8 mouse cellular contexts compared by ENCODE assay signal in genomic region chr8:124739268-124739667, GRCm38 (mm10). TPM values are rescaled to one million over a fixed set of nuclear protein-coding genes. Genes with fewer than 3 reads are reported as not detected.
A peak's percentile ranks its signal among the peaks of the same experiment; 100 is the strongest.
DNase-seq lines count a peak whose midpoint lies in the region; ATAC-seq and TF ChIP-seq lines count a peak whose summit lies in the region.

No protein-coding gene starts in this region.

- no peaks in the 10 kb centered on the region for H3K27me3 ChIP-seq in cerebellum, adult 2 months (ENCODE audit: control insufficient read depth, insufficient read depth, low read length)
- H3K27me3 ChIP-seq in midbrain, embryonic 16.5 days (ENCODE audit: control insufficient read depth, insufficient read depth, low read depth, low read length): no peaks in the 10 kb centered on the region
- no peaks in the 10 kb centered on the region for H3K27me3 ChIP-seq in midbrain, embryonic 11.5 days (ENCODE audit: control insufficient read depth, insufficient read depth, low read length)
- no peaks in the 10 kb centered on the region for H3K27me3 ChIP-seq in embryonic facial prominence, embryonic 10.5 days (replicated peaks; ENCODE audit: low read depth, poor library complexity, severe bottlenecking)
- H3K27me3 ChIP-seq in stomach, postnatal 0 days (ENCODE audit: control insufficient read depth, insufficient read depth, low read length): no peaks in the 10 kb centered on the region

- no peak overlapping the region for H3K4me3 ChIP-seq in cerebellum, adult 2 months (replicated peaks; ENCODE audit: insufficient read depth, low read depth, low read length)
- H3K4me3 ChIP-seq in midbrain, embryonic 16.5 days (ENCODE audit: low read depth, low read length): no peak overlapping the region
- no peak overlapping the region for H3K4me3 ChIP-seq in midbrain, embryonic 11.5 days (ENCODE audit: low read depth, low read length)
- no peak overlapping the region for H3K4me3 ChIP-seq in embryonic facial prominence, embryonic 10.5 days
- H3K4me3 ChIP-seq in stomach, postnatal 0 days (ENCODE audit: low read depth, low read length): no peak overlapping the region

- WGBS in cerebellum, adult 2 months: 75% methylated on average over 1 of the region's 1 CpGs
- WGBS in midbrain, embryonic 16.5 days: 86% methylated on average over 1 of the region's 1 CpGs
- WGBS in midbrain, embryonic 11.5 days: 86% methylated on average over 1 of the region's 1 CpGs
- 85% methylated on average over 1 of the region's 1 CpGs for WGBS in embryonic facial prominence, embryonic 10.5 days
- WGBS in stomach, postnatal 0 days: 59% methylated on average over 1 of the region's 1 CpGs

- TF ChIP-seq POLR2A in cerebellum, adult 2 months (IDR thresholded peaks at IDR 0.05; ENCODE audit: borderline replicate concordance, insufficient read depth, low read length): no peak

- TF ChIP-seq CTCF in cerebellum, adult 2 months (IDR thresholded peaks at IDR 0.05; ENCODE audit: borderline replicate concordance, insufficient read depth, low read depth, low read length): peak; percentile 85
- peak; percentile 80 for TF ChIP-seq CTCF in stomach, postnatal 0 days (IDR thresholded peaks at IDR 0.05; ENCODE audit: low read depth)

- no peak overlapping the region for H3K27ac ChIP-seq in cerebellum, adult 2 months (ENCODE audit: insufficient read depth, low read length)
- no peak overlapping the region for H3K27ac ChIP-seq in midbrain, embryonic 16.5 days (ENCODE audit: low read length)
- no peak overlapping the region for H3K27ac ChIP-seq in midbrain, embryonic 11.5 days (ENCODE audit: low read depth, low read length)
- H3K27ac ChIP-seq in embryonic facial prominence, embryonic 10.5 days (replicated peaks): no peak overlapping the region
- H3K27ac ChIP-seq in stomach, postnatal 0 days (replicated peaks): no peak overlapping the region

- H3K36me3 ChIP-seq in midbrain, embryonic 16.5 days (ENCODE audit: control insufficient read depth, insufficient read depth, low read length): peaks cover 4% of the 10 kb centered on the region
- H3K36me3 ChIP-seq in midbrain, embryonic 11.5 days (ENCODE audit: control insufficient read depth, insufficient read depth, low read length): peaks cover under 1% of the 10 kb centered on the region
- peaks cover 70% of the 10 kb centered on the region for H3K36me3 ChIP-seq in embryonic facial prominence, embryonic 10.5 days (replicated peaks)
- H3K36me3 ChIP-seq in stomach, postnatal 0 days (ENCODE audit: control insufficient read depth, insufficient read depth, low read length): 0 out of 2 replicates have a peak, but pooled peaks cover 3% of the 10 kb centered on the region

- H3K9me3 ChIP-seq in midbrain, embryonic 16.5 days (replicated peaks; ENCODE audit: control insufficient read depth, low read length, poor library complexity, severe bottlenecking): no peaks in the 10 kb centered on the region
- no peaks in the 10 kb centered on the region for H3K9me3 ChIP-seq in midbrain, embryonic 11.5 days (ENCODE audit: control insufficient read depth, low read length)
- no peaks in the 10 kb centered on the region for H3K9me3 ChIP-seq in embryonic facial prominence, embryonic 10.5 days
- no peaks in the 10 kb centered on the region for H3K9me3 ChIP-seq in stomach, postnatal 0 days (ENCODE audit: control insufficient read depth, low read length)

- H3K4me2 ChIP-seq in midbrain, embryonic 16.5 days (ENCODE audit: low read length): no peak overlapping the region
- no peak overlapping the region for H3K4me2 ChIP-seq in midbrain, embryonic 11.5 days
- H3K4me2 ChIP-seq in stomach, postnatal 0 days (replicated peaks; ENCODE audit: low read depth): no peak overlapping the region

- no peak overlapping the region for H3K9ac ChIP-seq in midbrain, embryonic 16.5 days (ENCODE audit: low read depth, low read length)
- no peak overlapping the region for H3K9ac ChIP-seq in midbrain, embryonic 11.5 days (ENCODE audit: low read length)
- H3K9ac ChIP-seq in stomach, postnatal 0 days (ENCODE audit: low read length): no peak overlapping the region

- ATAC-seq in midbrain, embryonic 16.5 days: peak; percentile 11; the same call in 1 of the 2 replicates
- ATAC-seq in midbrain, embryonic 11.5 days (ENCODE audit: low FRiP score): no peak
- ATAC-seq in stomach, postnatal 0 days (ENCODE audit: low FRiP score, low TSS enrichment): no peak

- DNase-seq in cerebellum, adult 2 months: peak; percentile 44 to 47
- DNase-seq in cerebellum, adult 11-12 months: no peak
- DNase-seq in midbrain, embryonic 11.5 days (ENCODE audit: low spot score, missing footprints): no peak
- peak; percentile 29 for DNase-seq in embryonic facial prominence, embryonic 10.5 days (ENCODE audit: low spot score)
- DNase-seq in stomach, postnatal 0 days (ENCODE audit: low spot score): peak; percentile 50
- no peak for DNase-seq in adipocyte (ENCODE audit: low spot score)
- DNase-seq in frontal cortex, postnatal 10 days (ENCODE audit: low spot score in 2 of 2): no peak

- no peak for TF ChIP-seq EP300 in stomach, postnatal 0 days (optimal IDR thresholded peaks at IDR 0.05)

- H3K4me1 ChIP-seq in cerebellum, adult 2 months (ENCODE audit: control insufficient read depth, insufficient read depth, low read length): no peaks in the 10 kb centered on the region
- H3K4me1 ChIP-seq in midbrain, embryonic 16.5 days (ENCODE audit: control insufficient read depth, insufficient read depth, low read length): no peaks in the 10 kb centered on the region
- no peaks in the 10 kb centered on the region for H3K4me1 ChIP-seq in midbrain, embryonic 11.5 days (ENCODE audit: control insufficient read depth, insufficient read depth, low read length)
- H3K4me1 ChIP-seq in embryonic facial prominence, embryonic 10.5 days: peaks cover 15% of the 10 kb centered on the region
- no peaks in the 10 kb centered on the region for H3K4me1 ChIP-seq in stomach, postnatal 0 days (replicated peaks; ENCODE audit: control insufficient read depth, insufficient read depth)

RNA-seq across cellular contexts. Expression of gene Fam89a, which starts 12.4 kb away (rescaled TPM):
- 1.2 and 1.3 TPM in 2 replicates for polyA plus RNA-seq in cerebellum, adult 2 months (2012; rRNA removed)
- 0.26 and 0.40 TPM in 2 replicates for polyA plus RNA-seq in midbrain, embryonic 16.5 days (2015; fragmentation: Nextera tagmentation; extraction: Ambion mirVana)
- polyA plus RNA-seq in midbrain, embryonic 11.5 days (2014; fragmentation: Nextera tagmentation; extraction: Ambion mirVana): 2.1 and 2.2 TPM in 2 replicates
- 6.5 and 7.6 TPM in 2 replicates for polyA plus RNA-seq in embryonic facial prominence, embryonic 10.5 days (2016; fragmentation: Nextera tagmentation; extraction: Ambion mirVana)
- 12.5 and 13.0 TPM in 2 replicates for polyA plus RNA-seq in stomach, postnatal 0 days (2015; fragmentation: Nextera tagmentation; extraction: Ambion mirVana)

RNA-seq across cellular contexts. Expression of gene Arv1, which starts 17.3 kb away (rescaled TPM):
- 19.5 and 20.3 TPM in 2 replicates for polyA plus RNA-seq in cerebellum, adult 2 months (2012; rRNA removed)
- polyA plus RNA-seq in midbrain, embryonic 16.5 days (2015; fragmentation: Nextera tagmentation; extraction: Ambion mirVana): 34.8 and 36.0 TPM in 2 replicates
- polyA plus RNA-seq in midbrain, embryonic 11.5 days (2014; fragmentation: Nextera tagmentation; extraction: Ambion mirVana): 31.1 and 33.0 TPM in 2 replicates
- polyA plus RNA-seq in embryonic facial prominence, embryonic 10.5 days (2016; fragmentation: Nextera tagmentation; extraction: Ambion mirVana): 31.5 and 33.5 TPM in 2 replicates
- polyA plus RNA-seq in stomach, postnatal 0 days (2015; fragmentation: Nextera tagmentation; extraction: Ambion mirVana): 11.0 and 11.2 TPM in 2 replicates

RNA-seq across cellular contexts. Expression of gene Ttc13, which starts 17.5 kb away (rescaled TPM):
- 39.1 and 41.6 TPM in 2 replicates for polyA plus RNA-seq in cerebellum, adult 2 months (2012; rRNA removed)
- polyA plus RNA-seq in midbrain, embryonic 16.5 days (2015; fragmentation: Nextera tagmentation; extraction: Ambion mirVana): 64.6 and 66.2 TPM in 2 replicates
- 61.5 and 62.7 TPM in 2 replicates for polyA plus RNA-seq in midbrain, embryonic 11.5 days (2014; fragmentation: Nextera tagmentation; extraction: Ambion mirVana)
- 47.0 and 48.7 TPM in 2 replicates for polyA plus RNA-seq in embryonic facial prominence, embryonic 10.5 days (2016; fragmentation: Nextera tagmentation; extraction: Ambion mirVana)
- polyA plus RNA-seq in stomach, postnatal 0 days (2015; fragmentation: Nextera tagmentation; extraction: Ambion mirVana): 18.7 and 19.7 TPM in 2 replicates

RNA-seq across cellular contexts. Expression of gene Trim67, which starts 53.6 kb away (rescaled TPM):
- polyA plus RNA-seq in cerebellum, adult 2 months (2012; rRNA removed): 19.4 and 23.3 TPM in 2 replicates
- polyA plus RNA-seq in midbrain, embryonic 16.5 days (2015; fragmentation: Nextera tagmentation; extraction: Ambion mirVana): 28.0 and 29.5 TPM in 2 replicates
- 2.9 and 3.3 TPM in 2 replicates for polyA plus RNA-seq in midbrain, embryonic 11.5 days (2014; fragmentation: Nextera tagmentation; extraction: Ambion mirVana)
- polyA plus RNA-seq in embryonic facial prominence, embryonic 10.5 days (2016; fragmentation: Nextera tagmentation; extraction: Ambion mirVana): 0.36 and 0.51 TPM in 2 replicates
- 0.23 and 0.33 TPM in 2 replicates for polyA plus RNA-seq in stomach, postnatal 0 days (2015; fragmentation: Nextera tagmentation; extraction: Ambion mirVana)

Comparison
In these comparisons a context has a peak if more than half of its experiments do, and no peak if none do; other contexts are left out.
1. DNase-seq: peak in cerebellum, adult 2 months (2 of 2), embryonic facial prominence, embryonic 10.5 days (single experiment) and stomach, postnatal 0 days (single experiment); none in cerebellum, adult 11-12 months (single experiment), midbrain, embryonic 11.5 days (single experiment), adipocyte (single experiment) and frontal cortex, postnatal 10 days (0 of 2).